Mouse (Mus musculus) olfactory bulb, adult 2 months (tissue): ENCODE results near the gene Actc1. TPM values are rescaled to one million over a fixed set of nuclear protein-coding genes. Genes with fewer than 3 reads are reported as not detected.

Experiments used
- H3K27ac ChIP-seq: fragments of 200-500 bp; 2 replicates; pipeline ENCODE4 v1.5.1; 2012; ENCODE audit warnings: low read depth, low read length; ENCODE audit not compliant: insufficient read depth
- H3K4me1 ChIP-seq: fragments of 200-500 bp; 2 replicates; pipeline ENCODE4 v1.6.1; 2012; ENCODE audit warnings: low read length; ENCODE audit not compliant: control insufficient read depth, insufficient read depth
- H3K4me3 ChIP-seq: fragments of 200-500 bp; 2 replicates; pipeline ENCODE4 v1.5.1; 2012; ENCODE audit warnings: mild to moderate bottlenecking, low read depth, low read length, moderate library complexity; ENCODE audit not compliant: insufficient read depth
- CTCF ChIP-seq: fragments of 200-500 bp; IDR thresholded peaks from 2 replicates; pipeline ENCODE4 v1.5.1; 2012; ENCODE audit warnings: low read depth, mild to moderate bottlenecking, low read length, moderate library complexity; ENCODE audit not compliant: insufficient read depth
- POLR2A ChIP-seq: fragments of 200-500 bp; IDR thresholded peaks from 2 replicates; pipeline ENCODE4 v1.6.1; 2012; ENCODE audit warnings: mild to moderate bottlenecking, low read depth, low read length, moderate library complexity; ENCODE audit not compliant: insufficient read depth
- WGBS: fragments of 180-500 bp; shearing (Covaris S2); methylation state at CpG from one replicate; pipeline ENCODE4 v1.1.7; 2018; 5-methylcytosine and 5-hydroxymethylcytosine counted together
- polyA plus RNA-seq: library from polyadenylated mRNA; stranded (reverse); fragments of >200 nt; gene quantifications from 2 replicates; pipeline ENCODE4 v1.2.4, GENCODE M21; 2012; ENCODE audit warnings: low replicate concordance; ENCODE audit not compliant: missing spikeins, insufficient read depth, insufficient read length

Gene Actc1
- polyA plus RNA-seq, 1 experiment: not detected

DNA sequence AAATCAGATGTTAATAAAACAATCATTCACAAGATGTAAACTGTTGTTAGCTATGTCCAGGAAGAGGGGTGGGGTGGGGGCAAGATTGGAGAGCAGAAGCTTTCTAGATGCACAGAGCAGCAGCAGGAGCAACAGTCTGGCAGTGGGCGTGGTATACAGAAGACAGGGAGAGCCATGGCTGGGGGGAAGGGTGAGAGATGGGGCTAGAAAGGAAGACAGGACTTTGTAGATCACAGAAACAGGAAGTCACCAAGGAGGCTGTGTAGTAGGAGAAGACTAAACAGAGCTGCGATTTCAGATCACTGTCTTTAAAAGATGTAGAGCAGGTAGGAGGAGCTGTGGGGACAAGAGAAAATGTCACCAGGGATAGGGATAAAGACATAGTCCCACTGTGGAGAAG, 21.1 kb downstream of the Actc1 start:
- no peak overlapping the region for H3K27ac ChIP-seq

DNA sequence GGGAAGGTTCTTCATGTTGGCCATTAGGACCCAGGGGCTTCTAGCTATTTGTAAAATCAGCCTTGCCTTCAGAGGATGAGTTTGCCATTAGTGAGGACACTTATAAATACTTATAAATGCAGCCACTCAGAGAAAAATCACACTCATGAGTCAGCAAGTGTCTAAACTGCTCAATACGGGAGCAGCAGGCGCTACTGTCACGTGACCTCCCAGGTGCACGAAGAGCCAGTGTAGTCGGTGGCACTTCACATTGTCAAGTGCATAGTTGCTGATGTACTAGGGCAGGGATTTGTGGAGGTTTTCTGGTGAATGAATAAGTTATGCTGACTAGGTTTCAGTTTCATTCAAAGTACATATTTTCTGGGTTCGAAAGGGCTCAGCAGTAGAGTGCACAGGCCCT, 30.0 kb downstream of the Actc1 start:
- TF ChIP-seq POLR2A (no peak), CTCF (no peak)
- 87% methylated on average over 6 of the region's 6 CpGs for WGBS
- Histone ChIP-seq H3K4me1 (no peaks in the 10 kb centered on the region), H3K27ac (no peak overlapping the region), H3K4me3 (no peak overlapping the region)

More for the DNA sequence above, 21.1 kb downstream of the Actc1 start:
- H3K4me1 ChIP-seq: no peaks in the 10 kb centered on the region
- H3K4me3 ChIP-seq: no peak overlapping the region
- TF ChIP-seq POLR2A (no peak), CTCF (no peak)
- WGBS: 62% methylated on average over 2 of the region's 2 CpGs

DNA sequence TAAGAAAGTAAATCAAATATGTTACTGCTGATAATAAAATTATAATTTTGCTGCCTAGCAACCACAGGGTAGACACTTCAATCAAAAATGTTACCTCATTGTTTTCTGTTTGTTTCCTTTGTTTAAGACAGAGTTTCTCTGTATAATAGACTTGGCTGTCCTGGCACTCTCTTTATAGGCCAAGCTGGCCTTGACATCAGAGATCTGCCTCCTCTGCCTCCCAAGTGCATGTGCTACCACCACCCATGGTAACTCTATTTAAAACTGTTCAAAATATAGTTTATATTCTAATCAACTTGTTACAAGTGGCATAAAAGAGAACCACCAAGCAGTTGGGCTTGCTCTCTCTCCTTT, 33.2 kb downstream of the Actc1 start:
- TF ChIP-seq CTCF (no peak), POLR2A (no peak)
- no peak overlapping the region for H3K4me3 ChIP-seq
- no peaks in the 10 kb centered on the region for H3K4me1 ChIP-seq
- H3K27ac ChIP-seq: no peak overlapping the region

DNA sequence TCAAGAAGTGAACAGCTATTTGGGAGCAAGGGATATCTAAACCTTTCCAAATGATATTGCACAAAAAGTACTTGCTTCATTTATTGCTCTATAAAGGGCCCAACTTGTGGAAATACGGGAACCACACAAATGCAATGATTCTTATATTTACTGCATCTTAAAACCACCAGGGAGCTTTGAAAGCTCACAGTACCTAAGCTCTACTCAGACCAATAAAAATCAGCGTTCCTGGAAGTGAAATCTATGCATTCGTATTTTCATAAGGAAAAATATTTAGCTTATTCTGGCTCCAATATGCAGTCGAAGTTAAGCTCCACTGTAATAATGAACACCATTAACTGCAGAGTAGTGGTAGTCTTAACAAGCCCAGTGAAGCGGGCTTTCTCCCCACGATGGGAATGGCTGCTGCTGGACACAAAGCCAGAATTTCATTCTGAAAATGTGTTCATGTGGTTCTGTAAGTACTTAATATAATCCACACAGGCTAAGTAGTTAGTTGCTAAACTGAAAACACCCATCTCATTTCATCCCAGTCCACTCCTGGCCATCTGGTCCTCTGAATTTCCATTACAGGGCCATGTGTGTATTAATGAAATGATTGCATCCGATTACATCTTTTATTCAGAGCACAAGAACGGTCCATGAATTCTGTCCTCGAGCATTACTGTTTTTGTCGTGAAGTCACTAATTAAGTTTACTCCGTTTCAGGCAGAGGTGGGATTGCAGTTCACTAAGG, 33.7 kb downstream of the Actc1 start:
- H3K4me3 ChIP-seq: no peak overlapping the region
- H3K4me1 ChIP-seq: no peaks in the 10 kb centered on the region
- TF ChIP-seq POLR2A (no peak), CTCF (no peak)
- H3K27ac ChIP-seq: no peak overlapping the region
- WGBS: 65% methylated on average over 11 of the region's 11 CpGs

DNA sequence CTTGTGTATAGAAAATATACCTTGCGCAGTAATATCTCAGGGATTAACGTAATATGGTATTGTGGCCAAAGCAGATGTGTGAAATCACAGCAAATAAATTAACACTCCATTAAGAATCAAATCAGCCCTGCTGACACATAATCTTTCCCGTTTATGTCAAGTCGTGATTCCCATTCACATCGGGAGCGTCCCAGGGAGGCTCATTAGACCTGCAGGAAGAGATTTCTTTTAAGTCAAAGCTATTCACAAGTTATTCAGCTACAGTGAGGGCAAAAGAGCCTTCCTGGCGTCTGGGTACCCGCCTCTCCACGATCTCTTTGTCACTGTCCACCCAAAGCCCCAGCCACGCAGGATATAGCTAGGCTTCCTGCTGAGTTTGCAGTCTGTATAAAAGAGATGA, 35.2 kb downstream of the Actc1 start:
- no peak overlapping the region for H3K4me3 ChIP-seq
- H3K4me1 ChIP-seq: no peaks in the 10 kb centered on the region
- WGBS: 27% methylated on average over 10 of the region's 10 CpGs
- no peak overlapping the region for H3K27ac ChIP-seq
- TF ChIP-seq POLR2A (no peak), CTCF (no peak)

DNA sequence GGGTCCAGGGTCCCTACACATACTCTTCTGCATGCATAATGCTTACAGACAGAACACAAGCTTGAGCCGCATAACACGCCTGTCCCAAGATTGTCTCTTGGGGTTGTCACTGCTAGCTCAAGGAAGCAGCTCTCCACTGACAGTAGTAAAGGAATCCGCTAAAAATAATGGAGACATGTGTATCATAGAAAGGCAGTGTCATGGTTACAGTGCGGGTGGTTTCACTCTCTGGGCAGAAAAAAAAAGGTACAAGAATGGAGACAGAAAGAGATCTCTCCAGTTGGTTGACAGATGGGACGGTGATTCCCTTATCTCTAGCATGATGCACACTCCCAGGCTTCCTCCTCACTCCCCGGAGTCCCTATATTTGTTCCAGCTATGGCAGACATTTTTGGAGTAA, 38.5 kb downstream of the Actc1 start:
- no peaks in the 10 kb centered on the region; the same call in 1 of the 2 replicates for H3K4me1 ChIP-seq
- WGBS: 85% methylated on average over 6 of the region's 6 CpGs
- no peak overlapping the region for H3K4me3 ChIP-seq
- no peak overlapping the region for H3K27ac ChIP-seq
- TF ChIP-seq POLR2A (no peak), CTCF (no peak)

DNA sequence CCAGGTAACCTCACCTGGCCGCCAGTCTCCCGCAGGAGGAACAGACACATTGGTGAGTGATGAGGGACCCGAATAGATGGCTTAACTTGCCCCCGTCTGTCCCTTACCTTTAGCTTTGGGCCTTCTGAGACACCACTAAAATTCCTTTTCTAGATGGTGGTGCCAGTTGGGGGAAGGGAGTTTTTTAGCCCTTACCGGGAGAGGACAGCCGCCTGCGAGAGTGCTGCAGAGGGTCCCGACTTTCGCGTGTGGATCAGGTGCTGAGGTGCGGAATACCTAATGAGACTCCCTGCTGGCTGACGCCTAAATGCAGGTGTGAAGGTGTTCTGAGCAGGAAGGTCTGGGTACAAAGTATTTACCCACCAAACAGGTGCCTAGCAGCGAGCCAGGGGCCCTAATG, 39.5 kb downstream of the Actc1 start:
- WGBS: 4% methylated on average over 13 of the region's 13 CpGs

DNA sequence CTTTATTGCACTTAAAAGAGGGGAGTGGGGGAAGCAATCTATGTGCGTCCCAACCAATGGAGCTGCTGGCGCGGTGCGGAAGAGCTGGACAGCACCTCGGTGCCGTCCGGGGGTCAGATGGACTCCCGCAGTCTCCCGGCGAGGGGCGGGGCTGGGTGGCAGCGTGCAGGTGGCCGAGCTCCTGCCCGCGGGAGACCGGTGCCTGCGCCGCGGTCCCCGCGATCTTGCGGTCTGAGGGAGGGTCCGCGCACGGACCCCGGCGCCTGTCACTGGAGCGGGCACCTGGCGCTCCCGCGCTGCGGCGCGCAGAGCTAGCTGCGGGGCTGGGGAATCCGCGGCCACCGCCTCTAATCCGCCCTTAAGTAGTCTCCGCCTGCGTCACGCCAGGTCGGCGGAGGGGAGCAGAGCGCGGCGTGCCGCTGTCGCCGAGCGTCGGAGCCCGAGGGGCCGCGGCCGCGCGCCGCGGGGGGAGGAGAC, 40.0 kb downstream of the Actc1 start, which contains the start of gene Gjd2:
Gene Gjd2, minus strand, starts transcription at position 325 of the 477 bp plus-strand sequence.
- WGBS: under 1% methylated on average over 60 of the region's 60 CpGs
- Histone ChIP-seq H3K4me3 (peak within 1 kb of the TSS; percentile 70), H3K4me1 (no peaks in the 10 kb centered on the region; the same call in 1 of the 2 replicates), H3K27ac (peak within 1 kb of the TSS; percentile 75)
- TF ChIP-seq POLR2A: peak; percentile 47; the same call in 1 of the 2 replicates
- no peak for TF ChIP-seq CTCF

More for the DNA sequence above, 39.5 kb downstream of the Actc1 start:
- TF ChIP-seq POLR2A: 0 out of 2 replicates have a peak, but pooled peaks have one; percentile 11
- no peak for TF ChIP-seq CTCF
- Histone ChIP-seq H3K4me3 (peak overlapping the region; percentile 70), H3K4me1 (no peaks in the 10 kb centered on the region; the same call in 1 of the 2 replicates), H3K27ac (no peak overlapping the region)

DNA sequence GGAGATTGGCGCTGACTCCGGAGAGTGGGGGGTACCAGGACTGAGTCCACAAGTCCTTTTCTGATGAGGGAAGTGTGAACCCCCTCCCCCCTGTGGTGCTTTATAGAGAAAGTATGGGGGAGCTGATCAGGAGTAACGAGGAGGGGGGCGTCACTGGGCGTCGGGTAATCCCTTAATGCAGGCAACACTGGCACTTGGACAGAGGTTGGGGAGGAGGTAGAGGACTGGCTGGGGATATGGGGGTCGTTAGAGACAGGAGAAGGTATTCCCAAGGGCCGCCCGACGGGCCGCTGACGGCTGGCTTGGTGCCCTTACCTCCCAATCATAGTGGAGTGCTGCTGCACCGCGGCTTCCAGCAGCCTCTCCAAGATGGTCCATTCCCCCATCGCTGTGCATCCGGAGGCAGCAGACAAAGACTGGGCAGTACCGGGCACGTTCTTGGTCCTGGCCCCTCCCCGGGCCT, 40.6 kb downstream of the Actc1 start:
- Histone ChIP-seq H3K4me3 (peak overlapping the region; percentile 70), H3K27ac (peak overlapping the region; percentile 75), H3K4me1 (no peaks in the 10 kb centered on the region; the same call in 1 of the 2 replicates)
- 2% methylated on average over 19 of the region's 19 CpGs for WGBS
- TF ChIP-seq CTCF (no peak), POLR2A (no peak)
